Mouse (Mus musculus): ENCODE measurements around the gene Fosl1. TPM values are rescaled to one million over a fixed set of nuclear protein-coding genes. Genes with fewer than 3 reads are reported as not detected.

The Fosl1 gene
- polyA plus RNA-seq, 1 experiment from 2014 or later, result not detected

DNA sequence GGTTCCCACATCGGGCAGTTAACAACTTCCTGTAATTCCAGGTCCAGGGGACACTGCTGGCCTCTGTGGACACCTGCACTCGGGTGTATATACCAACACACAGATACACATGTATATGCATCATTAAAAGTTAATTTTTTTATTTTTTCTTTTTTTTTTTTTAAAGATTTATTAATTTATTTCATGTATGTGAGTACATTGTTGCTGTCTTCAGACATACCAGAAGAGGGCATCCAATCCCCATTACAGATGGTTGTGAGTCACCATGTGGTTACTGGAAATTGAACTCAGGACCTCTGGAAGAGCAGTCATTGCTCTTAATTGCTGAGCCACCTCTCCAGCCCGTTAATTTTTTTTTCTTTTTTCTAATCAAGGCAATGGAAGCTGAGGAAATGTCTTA lies 25.5 kb downstream of the Fosl1 start:
- Histone ChIP-seq H3K9me3 (replicated peaks) (no peaks in the 10 kb centered on the region), H3K4me1 (replicated peaks) (peaks cover 35% of the 10 kb centered on the region), H3K9ac (no peak overlapping the region), H3K27me3 (replicated peaks) (no peaks in the 10 kb centered on the region), H3K36me3 (peaks cover 14% of the 10 kb centered on the region), H3K4me2 (no peak overlapping the region), H3K27ac (ENCODE audit: poor library complexity, severe bottlenecking) (no peak overlapping the region), H3K4me3 (no peak overlapping the region)
- 72% methylated on average over 3 of the region's 3 CpGs for WGBS
- ATAC-seq (ENCODE audit: insufficient number of reproducible peaks, low FRiP score), result no peak

DNA sequence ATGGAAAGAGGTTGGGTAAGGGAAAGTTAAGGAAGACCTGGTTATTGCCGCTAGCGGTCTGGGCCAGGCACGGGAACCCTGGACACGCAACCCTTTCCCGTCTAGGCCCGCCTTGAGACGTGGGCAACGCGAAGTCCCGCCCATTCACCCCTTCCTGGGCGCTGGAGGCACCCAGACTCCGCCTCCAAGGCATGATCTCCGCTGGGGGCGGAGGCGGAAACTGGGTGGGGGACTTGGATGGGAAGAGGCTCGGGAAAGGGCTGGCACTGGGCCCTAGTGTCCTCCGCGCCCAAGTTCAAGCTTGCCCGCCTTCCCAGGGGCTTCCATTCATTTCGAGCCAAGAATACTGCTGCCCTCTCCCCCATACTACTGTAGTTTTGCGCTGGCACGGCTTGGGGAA lies 26.4 kb downstream of the Fosl1 start, which contains the start of gene Efemp2:
Efemp2 (plus strand) TSS at position 235 of the 400 bp plus-strand sequence.
- Histone ChIP-seq H3K36me3 (peaks cover 18% of the 10 kb centered on the region), H3K4me3 (peak within 1 kb of the TSS; percentile 74), H3K9me3 (replicated peaks) (no peaks in the 10 kb centered on the region), H3K9ac (peak within 1 kb of the TSS; percentile 89), H3K27ac (ENCODE audit: poor library complexity, severe bottlenecking) (peak within 1 kb of the TSS; percentile 86), H3K4me2 (peak within 1 kb of the TSS; percentile 82), H3K27me3 (replicated peaks) (no peaks in the 10 kb centered on the region), H3K4me1 (replicated peaks) (peaks cover 32% of the 10 kb centered on the region)
- 2% methylated on average over 22 of the region's 22 CpGs for WGBS
- ATAC-seq (ENCODE audit: insufficient number of reproducible peaks, low FRiP score), result peak; percentile 79

- Histone ChIP-seq H3K9ac (peak overlapping the region; percentile 89), H3K4me1 (replicated peaks) (peaks cover 26% of the 10 kb centered on the region), H3K4me2 (peak overlapping the region; percentile 82), H3K27me3 (replicated peaks) (no peaks in the 10 kb centered on the region), H3K4me3 (peak overlapping the region; percentile 74), H3K27ac (ENCODE audit: poor library complexity, severe bottlenecking) (peak overlapping the region; percentile 86), H3K36me3 (peaks cover 23% of the 10 kb centered on the region), H3K9me3 (replicated peaks) (no peaks in the 10 kb centered on the region)
- peak; percentile 65 for ATAC-seq (ENCODE audit: insufficient number of reproducible peaks, low FRiP score)
- WGBS, result 1% methylated on average over 57 of the region's 68 CpGs
These were observed 27.1 kb downstream of the Fosl1 start for GRCm38 (mm10) chr19:5474281-5475068.

GRCm38 (mm10) chr19:5475069-5475714 lies 27.8 kb downstream of the Fosl1 start:
- Histone ChIP-seq H3K9me3 (replicated peaks) (no peaks in the 10 kb centered on the region), H3K27ac (ENCODE audit: poor library complexity, severe bottlenecking) (peak overlapping the region; percentile 86), H3K9ac (peak overlapping the region; percentile 89), H3K4me1 (replicated peaks) (peaks cover 21% of the 10 kb centered on the region), H3K4me2 (peak overlapping the region; percentile 82), H3K27me3 (replicated peaks) (no peaks in the 10 kb centered on the region), H3K36me3 (peaks cover 30% of the 10 kb centered on the region), H3K4me3 (peak overlapping the region; percentile 74)
- peak; percentile 23; the same call in 1 of the 2 replicates for ATAC-seq (ENCODE audit: insufficient number of reproducible peaks, low FRiP score)
- 22% methylated on average over 13 of the region's 13 CpGs for WGBS

- H3K4me1 ChIP-seq (replicated peaks), result peaks cover 21% of the 10 kb centered on the region
- no peak for ATAC-seq (ENCODE audit: insufficient number of reproducible peaks, low FRiP score)
These were observed 29.8 kb downstream of the Fosl1 start for GRCm38 (mm10) chr19:5477004-5477667.

GRCm38 (mm10) chr19:5477668-5478300 lies 30.4 kb downstream of the Fosl1 start:
- 87% methylated on average over 18 of the region's 18 CpGs for WGBS
- Histone ChIP-seq H3K4me1 (replicated peaks) (peaks cover 21% of the 10 kb centered on the region), H3K36me3 (peaks cover 56% of the 10 kb centered on the region), H3K27ac (ENCODE audit: poor library complexity, severe bottlenecking) (no peak overlapping the region), H3K4me3 (no peak overlapping the region), H3K9me3 (replicated peaks) (no peaks in the 10 kb centered on the region), H3K4me2 (no peak overlapping the region), H3K9ac (no peak overlapping the region), H3K27me3 (replicated peaks) (no peaks in the 10 kb centered on the region)
- no peak for ATAC-seq (ENCODE audit: insufficient number of reproducible peaks, low FRiP score)

More at GRCm38 (mm10) chr19:5477004-5477667, 29.8 kb downstream of the Fosl1 start:
- H3K4me3 ChIP-seq, result no peak overlapping the region
- 81% methylated on average over 10 of the region's 10 CpGs for WGBS
- no peaks in the 10 kb centered on the region for H3K27me3 ChIP-seq (replicated peaks)
- peaks cover 50% of the 10 kb centered on the region for H3K36me3 ChIP-seq
- H3K9ac ChIP-seq, result 0 out of 2 replicates have a peak overlapping the region, but pooled peaks have one; percentile 17
- H3K9me3 ChIP-seq (replicated peaks), result no peaks in the 10 kb centered on the region
- H3K4me2 ChIP-seq, result no peak overlapping the region
- no peak overlapping the region for H3K27ac ChIP-seq (ENCODE audit: poor library complexity, severe bottlenecking)

DNA sequence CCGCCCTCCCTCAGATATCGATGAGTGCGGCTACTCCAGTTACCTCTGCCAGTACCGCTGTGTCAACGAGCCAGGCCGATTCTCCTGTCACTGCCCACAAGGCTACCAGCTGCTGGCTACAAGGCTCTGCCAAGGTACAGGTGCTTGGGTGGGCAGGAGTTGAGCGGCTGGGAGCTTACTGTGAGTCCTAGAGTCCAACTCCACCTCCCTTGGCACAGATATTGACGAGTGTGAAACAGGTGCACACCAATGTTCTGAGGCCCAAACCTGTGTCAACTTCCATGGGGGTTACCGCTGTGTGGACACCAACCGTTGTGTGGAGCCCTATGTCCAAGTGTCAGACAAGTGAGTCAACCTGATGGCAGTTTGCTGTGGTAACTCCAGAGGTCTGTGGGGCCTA lies 32.7 kb downstream of the Fosl1 start:
- 80% methylated on average over 10 of the region's 10 CpGs for WGBS

DNA sequence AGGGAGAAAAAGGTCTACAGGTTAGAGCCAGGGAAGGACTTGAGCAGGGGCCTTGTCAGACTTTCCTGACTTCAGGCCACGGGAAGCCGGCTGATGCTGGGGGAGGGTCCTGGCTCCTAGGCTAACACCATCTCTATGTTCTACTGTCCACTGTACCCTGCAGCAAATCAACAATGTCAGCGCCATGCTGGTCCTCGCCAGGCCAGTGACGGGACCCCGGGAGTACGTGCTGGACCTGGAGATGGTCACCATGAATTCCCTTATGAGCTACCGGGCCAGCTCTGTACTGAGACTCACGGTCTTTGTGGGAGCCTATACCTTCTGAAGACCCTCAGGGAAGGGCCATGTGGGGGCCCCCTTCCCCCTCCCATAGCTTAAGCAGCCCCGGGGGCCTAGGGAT lies 34.1 kb downstream of the Fosl1 start:
- peaks cover 89% of the 10 kb centered on the region for H3K36me3 ChIP-seq
- no peak overlapping the region for H3K4me3 ChIP-seq
- H3K27ac ChIP-seq (ENCODE audit: poor library complexity, severe bottlenecking), result no peak overlapping the region
- ATAC-seq (ENCODE audit: insufficient number of reproducible peaks, low FRiP score), result no peak
- no peaks in the 10 kb centered on the region for H3K9me3 ChIP-seq (replicated peaks)
- H3K4me2 ChIP-seq, result no peak overlapping the region
- H3K27me3 ChIP-seq (replicated peaks), result no peaks in the 10 kb centered on the region
- 85% methylated on average over 10 of the region's 10 CpGs for whole genome bisulfite sequencing
- H3K9ac ChIP-seq, result no peak overlapping the region
- H3K4me1 ChIP-seq (replicated peaks), result peaks cover 10% of the 10 kb centered on the region

More for the DNA sequence above, 32.7 kb downstream of the Fosl1 start:
- Histone ChIP-seq H3K9ac (no peak overlapping the region), H3K36me3 (peaks cover 79% of the 10 kb centered on the region), H3K27ac (ENCODE audit: poor library complexity, severe bottlenecking) (no peak overlapping the region), H3K9me3 (replicated peaks) (no peaks in the 10 kb centered on the region), H3K4me3 (no peak overlapping the region), H3K4me1 (replicated peaks) (peaks cover 16% of the 10 kb centered on the region), H3K27me3 (replicated peaks) (no peaks in the 10 kb centered on the region), H3K4me2 (no peak overlapping the region)
- no peak for ATAC-seq (ENCODE audit: insufficient number of reproducible peaks, low FRiP score)

DNA sequence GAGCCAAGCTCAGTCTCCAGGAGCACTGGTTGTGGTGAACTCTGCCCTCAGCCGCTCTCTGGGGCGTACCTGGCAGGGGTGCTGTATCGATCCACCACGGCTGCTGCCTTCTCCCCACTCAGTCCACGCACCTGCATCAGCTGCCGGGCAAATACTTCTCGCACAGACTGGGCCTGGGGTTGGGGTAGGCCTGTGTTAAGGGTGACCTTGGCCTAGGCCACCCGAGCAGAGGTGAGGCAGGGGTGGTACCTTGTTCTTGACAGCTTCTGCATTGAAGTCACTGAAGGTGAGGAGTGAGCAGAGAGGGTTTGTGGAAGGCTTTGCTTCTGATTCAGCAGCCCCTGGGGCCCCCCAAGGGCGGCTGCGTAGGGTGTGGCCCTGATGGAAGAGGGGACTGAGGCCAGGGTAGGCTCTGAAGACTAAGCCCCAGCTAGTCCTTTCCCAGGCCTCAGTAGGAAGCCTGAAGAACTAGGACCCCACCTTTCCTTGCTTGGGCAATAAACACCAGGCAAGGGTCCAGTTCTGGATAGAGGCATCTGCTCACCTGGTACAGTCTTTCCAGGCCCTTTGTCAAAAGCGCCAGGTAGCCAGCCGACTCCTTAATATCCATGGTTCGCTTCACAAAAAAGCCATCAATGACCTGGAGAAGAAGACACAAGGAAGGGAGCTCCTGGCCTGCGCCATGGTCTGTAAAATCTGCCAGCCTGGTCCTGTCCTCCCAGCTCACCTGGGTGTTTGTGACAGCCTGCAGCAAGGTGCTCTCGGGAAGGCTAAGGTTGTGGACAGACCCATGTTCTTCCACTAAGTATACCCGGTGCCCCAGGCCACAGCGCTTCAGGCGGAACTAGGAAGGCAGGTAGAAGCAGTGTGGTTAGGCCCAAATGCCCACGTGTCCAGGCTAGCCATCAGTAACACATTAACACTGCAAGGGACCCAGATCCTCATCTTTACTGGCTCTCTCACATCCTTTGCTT lies 36.3 kb downstream of the Fosl1 start:
- Histone ChIP-seq H3K4me3 (no peak overlapping the region), H3K9ac (0 out of 2 replicates have a peak overlapping the region, but pooled peaks have one; percentile 4), H3K27me3 (replicated peaks) (no peaks in the 10 kb centered on the region), H3K4me2 (no peak overlapping the region), H3K27ac (ENCODE audit: poor library complexity, severe bottlenecking) (no peak overlapping the region), H3K9me3 (replicated peaks) (no peaks in the 10 kb centered on the region), H3K4me1 (replicated peaks) (peaks cover 17% of the 10 kb centered on the region), H3K36me3 (peaks cover 77% of the 10 kb centered on the region)
- 88% methylated on average over 19 of the region's 19 CpGs for WGBS
- no peak for ATAC-seq (ENCODE audit: insufficient number of reproducible peaks, low FRiP score)

- no peak overlapping the region for H3K27ac ChIP-seq (ENCODE audit: poor library complexity, severe bottlenecking)
- H3K36me3 ChIP-seq, result peaks cover 71% of the 10 kb centered on the region
- no peaks in the 10 kb centered on the region for H3K9me3 ChIP-seq (replicated peaks)
- H3K9ac ChIP-seq, result 0 out of 2 replicates have a peak overlapping the region, but pooled peaks have one; percentile 4
- H3K4me3 ChIP-seq, result no peak overlapping the region
- H3K27me3 ChIP-seq (replicated peaks), result no peaks in the 10 kb centered on the region
- ATAC-seq (ENCODE audit: insufficient number of reproducible peaks, low FRiP score), result no peak
- WGBS, result 85% methylated on average over 5 of the region's 5 CpGs
- H3K4me2 ChIP-seq, result no peak overlapping the region
- peaks cover 17% of the 10 kb centered on the region for H3K4me1 ChIP-seq (replicated peaks)
These were observed 37.1 kb downstream of the Fosl1 start for GRCm38 (mm10) chr19:5484496-5484895.

Data from heart, embryonic 12.5 days (tissue).